Mouse (Mus musculus) cerebellum, adult 2 months (tissue): ENCODE measurements around the gene Dusp6. TPM values are rescaled to one million over a fixed set of nuclear protein-coding genes. Genes with fewer than 3 reads are reported as not detected.

Experiments used
- DNase-seq, 2 experiments: peaks; one replicate each; pipeline ENCODE4 v3.0.0; 2021
- H3K27ac ChIP-seq: fragments of 200-500 bp; 2 replicates; pipeline ENCODE4 v1.5.1; 2012; ENCODE audit warnings: low read length, control low read depth, inconsistent platforms; ENCODE audit not compliant: insufficient read depth
- H3K27me3 ChIP-seq: fragments of 200-500 bp; 2 replicates; pipeline ENCODE4 v1.6.1; 2012; ENCODE audit warnings: inconsistent platforms, mild to moderate bottlenecking, low read length, moderate library complexity; ENCODE audit not compliant: control insufficient read depth, insufficient read depth
- H3K4me1 ChIP-seq: fragments of 200-500 bp; 2 replicates; pipeline ENCODE4 v1.6.1; 2011; ENCODE audit warnings: low read length; ENCODE audit not compliant: control insufficient read depth, insufficient read depth
- H3K4me3 ChIP-seq: fragments of 200-500 bp; replicated peaks from 2 replicates; pipeline ENCODE3; 2011; ENCODE audit warnings: mild to moderate bottlenecking, low read depth, low read length, control low read depth; ENCODE audit not compliant: insufficient read depth
- CTCF ChIP-seq: fragments of 200-500 bp; IDR thresholded peaks from 2 replicates; pipeline ENCODE4 v1.5.1; 2011; ENCODE audit warnings: low read depth, mild to moderate bottlenecking, control low read depth, low read length, moderate library complexity, borderline replicate concordance; ENCODE audit not compliant: insufficient read depth
- POLR2A ChIP-seq: fragments of 200-500 bp; IDR thresholded peaks from 2 replicates; pipeline ENCODE4 v1.6.1; 2011; ENCODE audit warnings: low read length, control low read depth, borderline replicate concordance; ENCODE audit not compliant: insufficient read depth
- WGBS: fragments of 180-500 bp; shearing (Covaris S2); methylation state at CpG from one replicate; pipeline ENCODE4 v1.1.7; 2018; 5-methylcytosine and 5-hydroxymethylcytosine counted together
- polyA plus RNA-seq: library from polyadenylated mRNA; depleted of rRNA; stranded (reverse); fragments of >200 nt; gene quantifications from 2 replicates; pipeline ENCODE4 v1.2.3, GENCODE M21; 2012

The Dusp6 gene
- polyA plus RNA-seq, 1 experiment: 20.5 TPM

- no peaks in the 10 kb centered on the region for H3K4me1 ChIP-seq
- no peak for DNase-seq
- H3K27ac ChIP-seq: no peak overlapping the region
- no peaks in the 10 kb centered on the region; the same call in 1 of the 2 replicates for H3K27me3 ChIP-seq
- H3K4me3 ChIP-seq: no peak overlapping the region
- 80% methylated on average over 5 of the region's 5 CpGs for WGBS
- no peak for TF ChIP-seq POLR2A
- TF ChIP-seq CTCF: no peak
Observed at GRCm38 (mm10) chr10:99257531-99257930, 5.5 kb upstream of the Dusp6 start.

GRCm38 (mm10) chr10:99259840-99260239 lies 3.2 kb upstream of the Dusp6 start:
- Histone ChIP-seq H3K27ac (no peak overlapping the region), H3K27me3 (no peaks in the 10 kb centered on the region), H3K4me1 (no peaks in the 10 kb centered on the region), H3K4me3 (no peak overlapping the region)
- 91% methylated on average over 8 of the region's 8 CpGs for WGBS
- no peak for DNase-seq
- no peak for TF ChIP-seq POLR2A
- no peak for TF ChIP-seq CTCF

GRCm38 (mm10) chr10:99261151-99261635 lies 1.8 kb upstream of the Dusp6 start:
- Histone ChIP-seq H3K27me3 (no peaks in the 10 kb centered on the region), H3K4me3 (peak overlapping the region; percentile 59), H3K4me1 (peaks cover 4% of the 10 kb centered on the region; the same call in 1 of the 2 replicates), H3K27ac (peak overlapping the region; percentile 73)
- DNase-seq: peak; percentile 84 to 88
- TF ChIP-seq POLR2A: no peak
- no peak for TF ChIP-seq CTCF
- 0% methylated on average over 30 of the region's 30 CpGs for WGBS

- H3K27ac ChIP-seq: peak overlapping the region; percentile 73
- WGBS: under 1% methylated on average over 62 of the region's 62 CpGs
- H3K4me3 ChIP-seq: peak overlapping the region; percentile 59
- H3K27me3 ChIP-seq: no peaks in the 10 kb centered on the region
- TF ChIP-seq CTCF (no peak), POLR2A (peak; percentile 37; the same call in 1 of the 2 replicates)
- peak; percentile 83 to 87 for DNase-seq
- peaks cover 4% of the 10 kb centered on the region; the same call in 1 of the 2 replicates for H3K4me1 ChIP-seq
Observed at GRCm38 (mm10) chr10:99261636-99262318, 1.3 kb upstream of the Dusp6 start.

- H3K4me3 ChIP-seq: peak overlapping the region; percentile 75
- peak overlapping the region; percentile 73; the same call in 1 of the 2 replicates for H3K27ac ChIP-seq
- under 1% methylated on average over 20 of the region's 20 CpGs for WGBS
- TF ChIP-seq POLR2A: no peak
- no peak for TF ChIP-seq CTCF
- DNase-seq: peak in 1 of 2 experiments; percentile 32
- H3K4me1 ChIP-seq: peaks cover 4% of the 10 kb centered on the region; the same call in 1 of the 2 replicates
- no peaks in the 10 kb centered on the region for H3K27me3 ChIP-seq
Observed at GRCm38 (mm10) chr10:99262319-99262866, 638 bp upstream of the Dusp6 start.

GRCm38 (mm10) chr10:99263419-99264221 lies 589 bp downstream of the Dusp6 start:
- DNase-seq: peak; percentile 65 to 75
- WGBS: under 1% methylated on average over 66 of the region's 66 CpGs
- Histone ChIP-seq H3K4me3 (peak overlapping the region; percentile 75), H3K4me1 (peaks cover 4% of the 10 kb centered on the region; the same call in 1 of the 2 replicates), H3K27ac (peak overlapping the region; percentile 14), H3K27me3 (no peaks in the 10 kb centered on the region)
- TF ChIP-seq POLR2A (0 out of 2 replicates have a peak, but pooled peaks have one; percentile 19), CTCF (no peak)

- H3K4me3 ChIP-seq: peak overlapping the region; percentile 75
- WGBS: 24% methylated on average over 26 of the region's 26 CpGs
- peak overlapping the region; percentile 34; the same call in 1 of the 2 replicates for H3K27ac ChIP-seq
- TF ChIP-seq POLR2A (no peak), CTCF (no peak)
- H3K4me1 ChIP-seq: peaks cover 4% of the 10 kb centered on the region; the same call in 1 of the 2 replicates
- peak; percentile 38 to 53 for DNase-seq
- H3K27me3 ChIP-seq: no peaks in the 10 kb centered on the region
Observed at GRCm38 (mm10) chr10:99264301-99265010, 1.4 kb downstream of the Dusp6 start.
